Mouse (Mus musculus) small intestine, adult 10 weeks (tissue): ENCODE data around the gene Zfp558. TPM values are rescaled to one million over a fixed set of nuclear protein-coding genes. Genes with fewer than 3 reads are reported as not detected.

Experiments used
- polyA plus RNA-seq: library from polyadenylated mRNA; stranded (reverse); fragments of 350-450 nt; fragmentation: Illumina TruSeq; extraction: RNeasy Lipid Tissue Mini Kit (QIAGEN cat#74804); gene quantifications from one replicate; pipeline ENCODE4 v1.2.3, GENCODE M21; 2014; ENCODE audit warnings: low replicate concordance

Zfp558 gene
- 3.1 TPM for polyA plus RNA-seq

DNA sequence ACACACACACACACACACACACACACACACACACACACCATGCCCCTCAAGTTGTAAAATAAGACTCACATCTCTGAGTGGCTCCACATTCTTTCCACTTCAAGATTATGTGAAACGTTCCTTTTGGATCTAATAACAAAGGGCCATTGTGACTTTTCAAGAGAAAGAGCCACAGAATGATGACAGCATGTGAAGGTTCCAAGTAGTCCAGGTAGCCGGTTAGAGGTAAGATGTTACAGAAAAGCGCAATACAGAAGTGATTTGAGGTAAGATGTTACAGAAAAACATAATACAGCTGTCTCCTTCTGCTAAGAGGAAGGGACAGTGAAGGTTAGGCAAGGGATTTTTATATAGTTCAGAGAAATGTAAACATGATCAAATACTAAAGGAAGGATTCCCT lies at the start of gene Zfp558, which contains the start of gene Mbd3l1:
Zfp558 (minus strand) TSS at position 101 of the 400 bp plus-strand sequence.
Mbd3l1 (plus strand) TSS at position 192 of the 400 bp plus-strand sequence.

DNA sequence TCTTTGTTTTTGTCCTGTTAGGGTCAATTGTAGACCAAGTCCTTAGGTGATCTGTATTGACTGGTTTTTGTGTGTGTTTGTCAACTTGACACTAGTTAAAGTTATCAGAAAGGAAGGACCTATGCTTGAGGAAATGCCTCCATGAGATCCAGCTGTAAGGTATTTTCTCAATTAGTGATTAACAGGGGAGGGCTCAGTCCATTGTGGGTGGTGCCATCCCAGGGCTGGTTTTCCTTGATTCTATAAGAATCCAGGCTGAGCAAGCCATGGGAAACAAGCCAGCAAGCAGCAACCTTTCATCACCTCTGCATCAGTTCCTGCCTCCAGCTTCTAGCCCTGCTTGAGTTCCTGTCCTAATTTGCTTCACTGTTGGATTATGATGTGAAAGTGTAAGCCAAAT lies 47.7 kb downstream of the Zfp558 start, which contains the start of gene Mbd3l2:
Mbd3l2 (plus strand) TSS at position 301 of the 400 bp plus-strand sequence.

Other genes starting within 250 kb of the Zfp558 start
- gene Chordc1, start 186.1 kb downstream of the Zfp558 start, polyA plus RNA-seq: 172 TPM
- 5.0 TPM for gene Naalad2, start 75.3 kb downstream of the Zfp558 start, polyA plus RNA-seq
- not detected for gene Ubtfl1, start 73.8 kb downstream of the Zfp558 start, polyA plus RNA-seq
- not detected for gene Mbd3l2, start 47.6 kb downstream of the Zfp558 start, polyA plus RNA-seq
- not detected for gene Mbd3l1, start 91 bp upstream of the Zfp558 start, polyA plus RNA-seq
- 0.59 TPM for gene Muc16, start 196.3 kb upstream of the Zfp558 start, polyA plus RNA-seq